35 mouse cellular contexts compared by ENCODE assay signal in genomic region chr5:137653366-137653765, GRCm38 (mm10). TPM values are rescaled to one million over a fixed set of nuclear protein-coding genes. Genes with fewer than 3 reads are reported as not detected.
"Had no signal": no experiment of that assay in that cellular context is flagged by ENCODE, and none has a peak within 500 bp of the region (broad histone marks: within the 10 kb centered on the region; RNA-seq: fewer than 3 reads in every experiment).

No protein-coding gene starts in this region.

- ATAC-seq: liver, embryonic 12.5 days; liver, postnatal 0 days; lung, postnatal 0 days; midbrain, embryonic 13.5 days; midbrain, embryonic 16.5 days had no signal

- H3K9ac ChIP-seq: limb, embryonic 12.5 days; limb, embryonic 13.5 days; limb, embryonic 15.5 days; liver, embryonic 12.5 days; liver, embryonic 13.5 days; liver, embryonic 14.5 days; liver, embryonic 15.5 days; liver, postnatal 0 days; lung, embryonic 14.5 days; lung, embryonic 15.5 days; midbrain, embryonic 12.5 days; midbrain, embryonic 13.5 days; neural tube, embryonic 12.5 days had no signal

- H3K9me3 ChIP-seq: limb, embryonic 10.5 days; limb, embryonic 12.5 days; limb, embryonic 13.5 days; limb, embryonic 15.5 days; liver, embryonic 12.5 days; liver, embryonic 13.5 days; liver, embryonic 15.5 days; lung, embryonic 15.5 days; megakaryocyte, embryonic 14.5 days; midbrain, embryonic 10.5 days; midbrain, embryonic 12.5 days; midbrain, embryonic 13.5 days; neural tube, embryonic 12.5 days had no signal

- H3K27ac ChIP-seq: left cerebral cortex, adult 2 months; limb, embryonic 12.5 days; limb, embryonic 13.5 days; limb, embryonic 15.5 days; liver, embryonic 12.5 days; liver, embryonic 13.5 days; liver, embryonic 14.5 days; liver, embryonic 15.5 days; lung, embryonic 15.5 days; macrophage; midbrain, embryonic 10.5 days; midbrain, embryonic 12.5 days; midbrain, embryonic 13.5 days; neural tube, embryonic 12.5 days had no signal

- H3K27me3 ChIP-seq: limb, embryonic 12.5 days; limb, embryonic 13.5 days; limb, embryonic 15.5 days; liver, embryonic 12.5 days; liver, embryonic 13.5 days; liver, embryonic 15.5 days; lung, embryonic 15.5 days; megakaryocyte, embryonic 14.5 days; midbrain, embryonic 12.5 days; midbrain, embryonic 13.5 days; neural tube, embryonic 12.5 days had no signal

- DNase-seq: left cerebral cortex, postnatal 4 days; liver, embryonic 13.5 days; liver, postnatal 0 days; lung, adult 18-20 months; lung, adult 2 months; lung, embryonic 14.5 days; lung, postnatal 10 days; lung, postnatal 14 days; lung, postnatal 36 days; lung, postnatal 4 days; midbrain, embryonic 14.5 days had no signal

- H3K4me3 ChIP-seq: left cerebral cortex, adult 2 months; limb, embryonic 10.5 days; limb, embryonic 12.5 days; limb, embryonic 13.5 days; limb, embryonic 15.5 days; liver, embryonic 12.5 days; liver, embryonic 13.5 days; liver, embryonic 15.5 days; lung, embryonic 15.5 days; megakaryocyte, embryonic 14.5 days; midbrain, embryonic 10.5 days; midbrain, embryonic 12.5 days; midbrain, embryonic 13.5 days; myocyte; neural tube, embryonic 12.5 days had no signal

- H3K4me2 ChIP-seq: limb, embryonic 12.5 days; limb, embryonic 13.5 days; limb, embryonic 15.5 days; liver, embryonic 11.5 days; liver, embryonic 12.5 days; liver, embryonic 13.5 days; liver, embryonic 15.5 days; lung, embryonic 14.5 days; lung, embryonic 15.5 days; midbrain, embryonic 12.5 days; midbrain, embryonic 13.5 days; neural tube, embryonic 12.5 days had no signal

RNA-seq across cellular contexts. Expression of gene Irs3, which starts 7.9 kb away (rescaled TPM):
- total RNA-seq: megakaryocyte progenitor cell, adult 5-6 weeks; megakaryocyte, adult 5-6 weeks; midbrain, postnatal 0 days had no signal
- polyA plus RNA-seq: liver, postnatal 0 days; midbrain, embryonic 13.5 days; midbrain, embryonic 14.5 days had no signal

RNA-seq across cellular contexts. Expression of gene Fbxo24, which starts 24.6 kb away (rescaled TPM):
- total RNA-seq: megakaryocyte-erythroid progenitor cell, adult 5-6 weeks; midbrain, postnatal 0 days; monocyte, adult 5-6 weeks had no signal
- polyA plus RNA-seq: liver, embryonic 13.5 days; liver, embryonic 15.5 days; liver, postnatal 0 days; lung, embryonic 14.5 days; macrophage had no signal
